Mouse (Mus musculus) hematopoietic stem cell, adult 5-6 weeks (primary cell): ENCODE results near the gene Tlr11. TPM values are rescaled to one million over a fixed set of nuclear protein-coding genes. Genes with fewer than 3 reads are reported as not detected.

ENCODE experiments used
- ATAC-seq, 2 experiments: fragments of 125-278 bp in 1 of 2; replicated peaks in 1 of 2; 2 replicates each; pipeline ENCODE4 v1.8.0; 2016 to 2017; ENCODE audit warnings: inconsistent platforms in 2 of 2, mild to moderate bottlenecking in 2 of 2, moderate number of reproducible peaks in 2 of 2, low read depth in 1 of 2, moderate TSS enrichment in 1 of 2; ENCODE audit not compliant: low FRiP score in 2 of 2, poor library complexity in 2 of 2, severe bottlenecking in 2 of 2, insufficient read depth in 1 of 2, low TSS enrichment in 1 of 2
- total RNA-seq: library from RNA; stranded (forward); fragments of 172-1452, 232-1000 nt; gene quantifications from 2 replicates; pipeline ENCODE4 v1.2.3, GENCODE M21; 2017

The Tlr11 gene
- total RNA-seq: not detected in 2 replicates

DNA sequence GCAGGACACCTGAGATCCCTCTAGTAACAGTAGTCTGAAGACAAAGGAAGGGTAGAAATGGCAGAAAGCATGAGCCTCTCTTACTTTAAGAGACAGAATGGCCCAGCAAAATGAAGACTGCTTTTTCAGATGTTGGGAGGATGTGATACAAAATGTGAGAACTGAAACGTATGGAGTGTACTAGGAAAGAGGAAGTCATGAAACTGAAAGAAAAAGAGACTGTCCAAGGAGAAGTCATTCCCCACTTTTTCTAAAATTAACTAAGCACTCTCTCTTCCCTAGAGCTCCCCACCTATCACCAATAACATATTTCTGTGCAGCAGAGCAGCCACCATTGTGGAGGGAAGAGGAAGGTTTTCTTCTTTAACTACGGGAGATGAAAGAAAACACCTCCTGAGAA, at the start of gene Tlr11:
TSS of gene Tlr11 (plus strand) at position 322 of the 400 bp plus-strand sequence.
- no peak; a peak in 1 of 4 replicates for ATAC-seq

DNA sequence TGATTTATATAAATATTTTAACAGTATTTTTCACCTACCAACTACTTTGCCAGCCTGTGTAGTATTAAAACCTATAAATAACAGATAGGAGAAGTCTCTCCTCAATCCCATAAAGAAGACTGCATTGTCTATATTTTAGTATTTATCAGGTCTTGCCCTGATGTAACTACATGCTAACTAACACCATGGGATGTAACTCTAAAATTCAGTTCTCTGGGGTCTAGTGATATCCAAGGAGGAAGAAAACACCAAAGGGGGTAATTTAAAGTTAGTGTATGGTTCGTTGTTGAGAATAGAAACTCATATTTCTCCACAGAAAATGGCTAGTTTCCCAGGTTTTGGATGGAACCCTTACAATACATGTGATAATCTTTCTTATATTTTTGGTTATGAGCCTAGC, 31.1 kb upstream of the Tlr11 start, which contains the start of gene Olfr734:
TSS of gene Olfr734 (minus strand) at position 101 of the 400 bp plus-strand sequence.
- ATAC-seq: no peak

DNA sequence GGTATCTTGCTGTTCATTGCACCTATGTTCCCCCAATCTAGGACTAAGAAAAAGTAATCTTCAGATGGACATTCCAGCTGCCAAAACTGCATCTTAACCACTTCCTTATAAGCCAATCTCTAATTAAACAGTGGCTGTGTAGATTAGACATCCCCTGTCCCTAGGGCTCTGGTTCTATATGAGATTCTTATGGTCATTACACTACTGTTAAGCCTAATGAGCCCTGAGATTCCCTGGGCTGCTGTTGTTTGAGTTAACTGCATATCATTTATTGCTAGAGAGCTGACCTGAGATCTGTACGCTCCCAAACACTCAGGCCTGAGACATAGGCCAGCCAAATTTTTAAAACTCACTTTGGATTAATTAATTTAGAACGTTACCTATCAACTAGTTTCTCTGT, 8.9 kb upstream of the Tlr11 start, which contains the start of gene Olfr735:
TSS of gene Olfr735 (minus strand) at position 77 of the 400 bp plus-strand sequence.
- no peak for ATAC-seq

DNA sequence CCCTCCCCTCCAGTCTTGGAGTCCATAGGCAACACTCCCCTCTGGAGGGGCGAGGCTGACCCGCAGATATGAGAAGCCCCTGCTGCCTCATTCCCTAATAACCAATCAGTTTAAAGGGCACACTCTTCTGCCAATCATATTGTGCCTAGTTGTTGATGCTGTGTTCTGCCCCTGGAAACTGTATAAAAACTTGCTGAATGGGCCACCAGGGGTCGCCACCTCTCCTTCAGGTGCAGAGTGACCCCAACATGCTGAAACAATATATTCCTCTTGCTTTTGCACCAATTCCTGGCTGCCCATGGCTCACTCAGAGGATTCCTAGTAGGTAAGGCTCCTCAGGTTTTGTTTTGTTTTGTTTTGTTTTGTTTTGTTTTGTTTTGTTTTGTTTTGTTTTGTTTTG, 5.3 kb upstream of the Tlr11 start:
- peak; percentile 67 to 82 for ATAC-seq

DNA sequence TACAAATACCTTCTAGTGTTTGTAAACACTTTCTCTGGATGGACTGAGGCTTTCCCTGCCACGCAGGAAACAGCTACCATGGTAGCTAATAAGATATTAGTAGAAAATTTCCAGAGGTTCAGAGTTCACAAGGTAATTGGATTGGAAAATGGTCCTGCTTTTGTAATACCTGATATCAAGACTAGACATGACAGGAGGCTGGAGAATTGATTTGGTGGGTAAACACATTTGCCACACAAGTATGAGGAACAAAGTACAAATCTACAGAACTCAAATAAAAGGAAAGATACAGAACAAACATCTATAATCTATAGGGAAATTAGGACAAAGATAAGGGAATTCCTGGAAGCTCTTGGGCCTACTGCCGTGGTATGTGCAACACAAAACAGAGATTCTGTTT, 989 bp upstream of the Tlr11 start:
- no peak for ATAC-seq

DNA sequence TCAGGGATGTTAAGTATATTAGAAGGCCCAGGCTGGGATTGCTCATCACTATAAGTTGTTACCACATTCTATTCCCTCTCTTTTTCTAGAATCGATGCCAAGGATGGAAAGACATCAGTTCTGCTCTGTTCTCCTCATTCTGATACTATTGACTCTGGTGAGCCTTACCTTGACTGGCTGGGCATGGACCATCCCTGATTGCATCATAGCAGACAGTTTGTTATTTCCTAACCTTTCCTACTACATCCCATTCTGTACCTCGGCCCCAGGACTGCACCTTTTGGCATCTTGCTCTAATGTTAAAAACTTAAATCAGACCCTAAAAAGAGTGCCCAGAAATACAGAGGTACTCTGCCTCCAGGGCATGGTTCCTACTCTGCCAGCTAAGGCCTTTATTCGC, 2.8 kb downstream of the Tlr11 start:
- ATAC-seq: no peak

DNA sequence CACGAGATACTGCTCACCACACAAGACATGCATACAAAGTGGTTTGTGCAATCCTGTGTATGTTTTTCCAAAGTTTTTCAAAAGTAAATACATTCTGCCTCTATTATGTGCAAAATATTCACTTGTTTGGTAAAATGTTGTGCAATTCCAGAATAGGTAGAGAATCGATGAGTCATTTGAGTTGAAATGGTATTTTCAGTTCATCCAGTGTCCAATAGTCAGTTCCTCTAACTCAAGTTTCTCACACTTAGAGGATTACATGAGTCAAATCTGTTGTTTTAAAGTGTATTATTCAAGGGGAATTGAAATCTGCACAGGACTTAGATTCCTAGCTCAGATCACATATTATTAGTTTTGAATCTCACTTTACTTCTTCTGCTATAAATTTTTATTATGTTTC, 5.8 kb downstream of the Tlr11 start:
- ATAC-seq: no peak

DNA sequence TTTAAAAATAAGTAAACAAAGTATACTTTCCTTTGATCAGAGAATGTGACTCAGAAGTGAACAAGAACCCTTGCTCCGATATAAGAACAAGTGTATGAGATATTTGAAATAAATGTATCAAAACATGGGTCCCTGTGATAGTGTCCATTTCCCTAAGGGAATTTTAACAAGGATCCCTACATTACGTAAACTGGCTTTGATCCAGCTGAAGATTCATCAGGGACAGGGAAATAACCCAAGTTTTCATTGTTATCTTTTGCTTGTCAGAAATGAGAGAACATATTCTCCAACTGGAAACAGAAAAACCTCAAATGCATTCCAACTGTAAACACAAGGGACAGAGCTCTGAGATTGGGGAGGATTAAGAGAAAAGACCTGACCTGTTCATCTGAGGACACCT, 23.1 kb downstream of the Tlr11 start, which contains the start of gene Olfr736:
TSS of gene Olfr736 (plus strand) at position 301 of the 400 bp plus-strand sequence.
- ATAC-seq: no peak

DNA sequence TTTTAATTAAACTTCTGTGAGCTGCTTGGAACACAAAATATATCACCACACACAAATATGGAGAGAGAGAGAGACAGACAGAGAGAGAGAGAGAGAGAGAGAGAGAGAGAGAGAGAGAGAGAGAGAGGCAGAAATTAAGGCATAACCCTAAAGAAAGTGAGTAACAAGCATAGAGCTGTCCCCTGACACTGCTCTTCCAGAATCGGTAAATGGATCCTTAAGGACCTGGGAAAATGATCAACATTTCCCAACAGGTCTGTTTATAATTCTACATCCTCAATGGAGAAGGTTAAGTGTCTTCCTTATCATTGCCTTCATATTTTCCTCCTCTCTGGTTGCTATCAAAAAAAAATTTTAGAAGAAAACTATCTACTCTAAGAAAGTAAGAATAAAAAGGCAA, 49.6 kb downstream of the Tlr11 start, which contains the start of gene Olfr738:
TSS of gene Olfr738 (plus strand) at position 301 of the 400 bp plus-strand sequence.
- ATAC-seq: no peak

Other genes starting within 250 kb of the Tlr11 start
- gene Olfr727, start 234.7 kb upstream of the Tlr11 start, total RNA-seq: not detected in 2 replicates
- gene Olfr728, start 215.2 kb upstream of the Tlr11 start, total RNA-seq: not detected in 2 replicates
- gene Olfr729, start 205.0 kb upstream of the Tlr11 start, total RNA-seq: not detected in 2 replicates
- not detected in 2 replicates for gene Olfr730, start 169.7 kb upstream of the Tlr11 start, total RNA-seq
- gene Olfr731, start 116.0 kb upstream of the Tlr11 start, total RNA-seq: not detected in 2 replicates
- gene Olfr732, start 73.7 kb upstream of the Tlr11 start, total RNA-seq: not detected in 2 replicates
- not detected in 2 replicates for gene Olfr733, start 56.4 kb upstream of the Tlr11 start, total RNA-seq
- not detected in 2 replicates for gene Olfr734, start 31.2 kb upstream of the Tlr11 start, total RNA-seq
- gene Olfr735, start 9.0 kb upstream of the Tlr11 start, total RNA-seq: not detected in 2 replicates
- not detected in 2 replicates for gene Olfr736, start 23.2 kb downstream of the Tlr11 start, total RNA-seq
- not detected in 2 replicates for gene Olfr738, start 49.7 kb downstream of the Tlr11 start, total RNA-seq
- not detected in 2 replicates for gene Olfr739, start 60.7 kb downstream of the Tlr11 start, total RNA-seq
- not detected in 2 replicates for gene Olfr740, start 87.6 kb downstream of the Tlr11 start, total RNA-seq
- not detected in 2 replicates for gene Olfr741, start 114.8 kb downstream of the Tlr11 start, total RNA-seq
- not detected in 2 replicates for gene Olfr742, start 145.7 kb downstream of the Tlr11 start, total RNA-seq
- gene Olfr743, start 163.9 kb downstream of the Tlr11 start, total RNA-seq: not detected in 2 replicates